Mouse (Mus musculus) midbrain, embryonic 16.5 days (tissue): ENCODE data around the gene Stx6. TPM values are rescaled to one million over a fixed set of nuclear protein-coding genes. Genes with fewer than 3 reads are reported as not detected.

Experiments
- ATAC-seq: fragments of 200-750 bp; cut with Nextera tagmentation; 2 replicates; pipeline ENCODE4 v1.8.0; 2017; ENCODE audit warnings: moderate TSS enrichment
- H3K27ac ChIP-seq: fragments of 300-500 bp; sonication (generic); 2 replicates; pipeline ENCODE4 v1.5.1; 2014; ENCODE audit warnings: mild to moderate bottlenecking, low read length, mixed read lengths
- H3K27me3 ChIP-seq: fragments of 300-500 bp; sonication (generic); 2 replicates; pipeline ENCODE4 v1.6.1; 2014; ENCODE audit warnings: low read depth, low read length, mixed read lengths; ENCODE audit not compliant: control insufficient read depth, insufficient read depth
- H3K36me3 ChIP-seq: fragments of 300-500 bp; sonication (generic); 2 replicates; pipeline ENCODE4 v1.6.1; 2014; ENCODE audit warnings: mild to moderate bottlenecking, low read length, moderate library complexity, mixed read lengths; ENCODE audit not compliant: control insufficient read depth, insufficient read depth
- H3K4me1 ChIP-seq: fragments of 300-500 bp; sonication (generic); 2 replicates; pipeline ENCODE4 v1.6.1; 2014; ENCODE audit warnings: mild to moderate bottlenecking, low read length, mixed read lengths; ENCODE audit not compliant: control insufficient read depth, insufficient read depth
- H3K4me2 ChIP-seq: fragments of 300-500 bp; sonication (generic); 2 replicates; pipeline ENCODE4 v1.6.1; 2014; ENCODE audit warnings: mild to moderate bottlenecking, low read length, mixed read lengths
- H3K4me3 ChIP-seq: fragments of 300-500 bp; sonication (generic); 2 replicates; pipeline ENCODE4 v1.5.1; 2014; ENCODE audit warnings: low read depth, mild to moderate bottlenecking, low read length, moderate library complexity, mixed read lengths
- H3K9ac ChIP-seq: fragments of 300-500 bp; sonication (generic); 2 replicates; pipeline ENCODE4 v1.6.1; 2014; ENCODE audit warnings: low read depth, low read length, mixed read lengths
- H3K9me3 ChIP-seq: fragments of 300-500 bp; sonication (generic); replicated peaks from 2 replicates; pipeline ENCODE4 v1.6.1; 2014; ENCODE audit warnings: mild to moderate bottlenecking, low read length, mixed read lengths; ENCODE audit not compliant: control insufficient read depth, poor library complexity, severe bottlenecking
- WGBS: fragments of 180-500 bp; shearing (Covaris S2); extraction: QIAGEN DNeasy Blood & Tissue Kit; methylation state at CpG from one replicate; pipeline ENCODE4 v1.1.7; 2014; 5-methylcytosine and 5-hydroxymethylcytosine counted together
- polyA plus RNA-seq: library from polyadenylated mRNA; unstranded; fragments of >200 nt; fragmentation: Nextera tagmentation; extraction: Ambion mirVana; gene quantifications from 2 replicates; pipeline ENCODE4 v1.2.1, GENCODE M21; 2015

Gene Stx6
- polyA plus RNA-seq, 1 experiment from 2014 or later: 94.0 TPM

DNA sequence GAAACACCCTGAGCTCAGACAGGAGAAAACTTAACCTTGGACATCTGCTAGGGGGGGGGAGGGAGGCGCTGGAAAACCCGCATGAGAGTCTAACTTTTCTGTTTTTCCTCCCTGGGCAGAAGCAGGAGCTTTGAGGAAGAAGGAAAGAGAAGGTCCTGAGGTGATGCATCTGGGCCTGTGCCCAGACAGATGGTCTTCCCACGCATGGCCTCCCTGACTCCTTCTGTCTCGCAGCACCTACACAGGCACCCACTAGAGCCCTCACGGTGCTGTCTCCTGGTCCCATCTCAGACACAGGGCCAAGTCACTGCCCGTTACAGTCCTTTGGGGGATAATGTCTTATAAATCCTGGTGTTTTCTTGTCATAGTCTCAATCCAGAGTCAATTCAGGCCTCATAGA lies 74.3 kb downstream of the Stx6 start:
- Histone ChIP-seq H3K27me3 (no peaks in the 10 kb centered on the region), H3K4me3 (no peak overlapping the region), H3K4me1 (peaks cover 58% of the 10 kb centered on the region), H3K9me3 (no peaks in the 10 kb centered on the region), H3K27ac (peak overlapping the region; percentile 87), H3K36me3 (no peaks in the 10 kb centered on the region), H3K9ac (peak overlapping the region; percentile 47; the same call in 1 of the 2 replicates), H3K4me2 (no peak overlapping the region)
- WGBS: 52% methylated on average over 6 of the region's 6 CpGs
- ATAC-seq: no peak

DNA sequence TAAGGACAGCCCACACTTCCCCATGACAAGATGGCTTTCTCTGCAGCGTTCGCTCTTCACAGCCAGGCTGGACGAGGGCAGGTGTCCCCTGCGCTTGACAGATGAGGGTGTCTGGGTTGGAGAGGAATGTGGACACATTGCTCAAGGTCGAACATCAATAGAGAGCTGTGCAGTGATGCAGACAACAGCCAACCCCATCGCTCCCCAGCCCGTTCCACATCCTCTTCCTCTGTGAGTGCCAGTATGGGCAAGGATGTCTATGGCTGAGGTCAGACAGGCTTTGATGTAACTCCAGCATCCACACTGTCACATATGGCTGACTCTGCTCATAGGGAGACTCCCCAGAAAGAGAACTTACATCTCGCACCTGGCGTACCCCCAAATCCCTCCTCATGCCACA lies 74.9 kb downstream of the Stx6 start:
- peaks cover 58% of the 10 kb centered on the region for H3K4me1 ChIP-seq
- H3K27ac ChIP-seq: peak overlapping the region; percentile 87
- no peaks in the 10 kb centered on the region for H3K36me3 ChIP-seq
- no peak overlapping the region for H3K4me2 ChIP-seq
- H3K27me3 ChIP-seq: no peaks in the 10 kb centered on the region
- ATAC-seq: no peak
- peak overlapping the region; percentile 47; the same call in 1 of the 2 replicates for H3K9ac ChIP-seq
- WGBS: 78% methylated on average over 9 of the region's 9 CpGs
- no peak overlapping the region for H3K4me3 ChIP-seq
- no peaks in the 10 kb centered on the region for H3K9me3 ChIP-seq

DNA sequence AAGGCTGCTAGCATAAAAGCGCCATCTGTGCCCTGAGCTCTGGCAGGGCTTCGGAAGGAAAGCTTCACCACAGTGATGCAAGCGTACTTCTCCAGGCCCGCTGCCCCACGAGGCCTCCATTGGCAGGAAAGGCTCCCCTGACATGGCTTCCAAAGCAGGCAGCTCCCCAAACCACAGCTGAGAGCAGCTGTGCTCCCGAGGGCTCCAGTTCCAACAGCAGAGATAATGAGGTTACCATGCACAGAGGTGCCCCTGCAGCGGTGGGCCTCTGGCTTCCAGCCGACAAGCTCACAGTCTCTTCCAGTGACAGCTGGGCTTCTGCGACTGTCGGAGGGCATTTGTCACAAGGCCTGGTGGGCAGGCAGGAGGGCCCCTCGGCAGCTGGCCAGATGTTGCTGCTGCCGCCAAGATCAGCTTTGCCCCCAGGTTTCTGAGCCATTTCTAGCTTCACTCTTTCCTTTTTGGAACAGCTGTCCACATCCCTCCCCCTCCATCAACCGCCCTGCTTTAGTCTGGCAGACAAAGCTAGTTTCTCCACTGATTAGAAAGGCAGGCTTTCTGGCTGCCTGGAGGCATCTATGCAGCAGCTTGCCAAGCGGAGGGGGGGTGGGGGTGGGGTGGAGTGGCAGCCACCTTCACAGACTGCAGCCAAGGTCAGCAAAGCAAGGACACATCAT lies 75.6 kb downstream of the Stx6 start:
- Histone ChIP-seq H3K4me1 (peaks cover 57% of the 10 kb centered on the region), H3K9ac (peak overlapping the region; percentile 47; the same call in 1 of the 2 replicates), H3K4me2 (no peak overlapping the region), H3K27ac (peak overlapping the region; percentile 87), H3K9me3 (no peaks in the 10 kb centered on the region), H3K36me3 (no peaks in the 10 kb centered on the region), H3K4me3 (no peak overlapping the region), H3K27me3 (no peaks in the 10 kb centered on the region)
- peak; percentile 62 for ATAC-seq
- WGBS: 13% methylated on average over 14 of the region's 14 CpGs

DNA sequence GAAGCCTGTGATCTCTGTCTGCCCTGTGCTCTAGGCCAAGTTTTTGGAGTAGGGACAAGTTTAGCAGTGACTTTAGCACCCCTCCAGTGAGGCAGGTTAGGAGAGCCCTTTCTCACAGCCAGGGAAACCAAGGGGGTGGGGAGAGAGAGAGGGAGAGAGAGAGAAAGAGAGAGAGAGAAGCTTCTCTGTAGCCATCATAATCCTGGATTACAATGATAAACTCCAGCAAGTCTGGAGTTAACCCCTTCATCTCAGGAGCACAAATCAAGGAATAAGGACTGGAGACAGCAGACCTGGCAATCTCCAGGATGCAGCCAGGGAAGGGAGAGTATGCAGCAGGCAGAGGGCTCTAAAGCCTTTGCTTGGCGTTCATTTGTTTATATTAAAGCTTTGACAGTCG lies 77.1 kb downstream of the Stx6 start:
- 19% methylated on average over 2 of the region's 2 CpGs for WGBS
- Histone ChIP-seq H3K9me3 (no peaks in the 10 kb centered on the region), H3K9ac (no peak overlapping the region), H3K4me1 (peaks cover 49% of the 10 kb centered on the region), H3K4me2 (no peak overlapping the region), H3K27me3 (no peaks in the 10 kb centered on the region), H3K27ac (0 out of 2 replicates have a peak overlapping the region, but pooled peaks have one; percentile 2), H3K4me3 (no peak overlapping the region), H3K36me3 (no peaks in the 10 kb centered on the region)
- no peak for ATAC-seq

DNA sequence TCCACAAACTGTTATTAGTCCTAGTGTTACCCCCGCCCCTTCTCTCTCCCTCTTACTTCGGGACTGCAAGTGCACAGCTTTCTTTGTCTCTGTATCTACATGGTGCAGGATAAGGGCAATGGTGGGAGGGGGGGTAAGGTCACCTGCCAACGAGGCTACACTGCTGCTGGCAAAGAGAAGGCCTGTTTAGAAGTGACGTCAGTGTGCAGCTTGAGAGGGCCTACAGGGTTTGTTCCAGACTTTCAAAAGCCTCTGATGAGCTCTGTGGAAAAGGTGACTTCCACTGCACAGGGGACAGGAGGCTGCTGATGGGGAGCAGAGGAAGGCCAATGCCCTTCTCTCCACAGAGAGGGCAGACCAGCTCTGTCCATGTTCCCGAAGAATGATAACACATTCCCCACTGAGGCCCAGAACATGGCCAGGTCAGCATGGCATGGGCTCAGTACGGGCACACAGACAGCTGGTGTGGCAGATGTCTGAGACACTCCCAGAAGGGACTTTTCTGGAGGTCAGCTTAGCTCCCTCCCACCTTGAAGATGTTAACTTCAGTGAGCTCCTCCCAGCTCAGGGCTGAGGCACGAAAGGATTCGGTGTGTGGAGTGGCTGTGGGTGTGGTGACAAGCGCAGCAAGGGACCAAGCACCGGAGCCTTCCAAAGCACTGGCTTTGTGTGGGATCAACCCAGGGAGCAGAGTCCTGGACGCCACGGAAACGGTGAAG lies 78.0 kb downstream of the Stx6 start:
- Histone ChIP-seq H3K4me1 (peaks cover 49% of the 10 kb centered on the region), H3K27ac (no peak overlapping the region; the same call in 1 of the 2 replicates), H3K4me3 (no peak overlapping the region), H3K27me3 (no peaks in the 10 kb centered on the region), H3K4me2 (no peak overlapping the region), H3K36me3 (no peaks in the 10 kb centered on the region), H3K9me3 (no peaks in the 10 kb centered on the region), H3K9ac (peak overlapping the region; percentile 38; the same call in 1 of the 2 replicates)
- no peak for ATAC-seq
- 29% methylated on average over 13 of the region's 13 CpGs for WGBS

DNA sequence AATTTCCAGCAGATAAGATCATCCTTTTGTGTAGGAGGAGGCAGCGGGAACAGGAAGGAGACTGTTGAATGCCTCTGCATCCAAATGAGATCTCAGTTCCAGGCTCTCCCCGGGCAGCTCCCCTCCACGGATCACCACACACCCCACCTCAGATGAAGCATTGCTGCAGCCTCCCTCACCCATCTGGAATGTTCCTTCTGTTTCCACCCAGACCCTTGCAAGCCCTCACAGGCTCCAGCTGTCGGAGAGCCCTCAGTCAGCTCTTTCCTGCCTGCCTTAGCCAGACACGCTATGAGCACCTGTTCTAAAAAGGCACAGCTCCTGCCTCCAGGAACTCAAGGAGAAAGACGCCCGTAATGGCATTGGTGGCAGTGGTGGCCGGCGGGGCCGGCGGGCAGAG lies 78.9 kb downstream of the Stx6 start:
- no peaks in the 10 kb centered on the region for H3K9me3 ChIP-seq
- no peaks in the 10 kb centered on the region for H3K36me3 ChIP-seq
- no peaks in the 10 kb centered on the region for H3K27me3 ChIP-seq
- WGBS: 62% methylated on average over 11 of the region's 11 CpGs
- no peak overlapping the region; the same call in 1 of the 2 replicates for H3K27ac ChIP-seq
- no peak for ATAC-seq
- no peak overlapping the region for H3K4me2 ChIP-seq
- no peak overlapping the region for H3K9ac ChIP-seq
- H3K4me1 ChIP-seq: peaks cover 45% of the 10 kb centered on the region
- no peak overlapping the region for H3K4me3 ChIP-seq

DNA sequence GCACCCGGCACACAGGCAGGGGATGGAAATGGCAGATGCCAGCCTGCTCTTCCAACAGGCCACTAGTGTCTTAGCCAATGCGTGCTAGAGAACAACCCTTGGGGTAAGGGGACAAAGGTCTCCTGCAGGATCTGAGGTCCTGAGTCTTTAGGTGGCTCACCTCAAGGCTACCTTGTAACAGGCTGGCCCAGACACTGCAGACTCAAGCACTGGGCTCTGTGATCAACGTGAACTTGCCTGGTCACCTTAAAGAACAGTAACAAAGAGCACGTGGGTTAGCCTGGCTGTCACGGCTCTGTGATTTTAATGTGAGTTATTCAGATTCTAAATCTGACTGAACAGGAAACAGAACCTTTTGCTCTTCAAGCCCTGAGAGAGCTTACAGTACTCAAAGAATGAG lies 79.6 kb downstream of the Stx6 start:
- no peaks in the 10 kb centered on the region for H3K36me3 ChIP-seq
- no peak overlapping the region for H3K4me2 ChIP-seq
- ATAC-seq: no peak
- no peaks in the 10 kb centered on the region for H3K27me3 ChIP-seq
- H3K9ac ChIP-seq: no peak overlapping the region
- no peak overlapping the region for H3K4me3 ChIP-seq
- peaks cover 41% of the 10 kb centered on the region for H3K4me1 ChIP-seq
- 77% methylated on average over 5 of the region's 5 CpGs for WGBS
- no peak overlapping the region for H3K27ac ChIP-seq
- no peaks in the 10 kb centered on the region for H3K9me3 ChIP-seq

DNA sequence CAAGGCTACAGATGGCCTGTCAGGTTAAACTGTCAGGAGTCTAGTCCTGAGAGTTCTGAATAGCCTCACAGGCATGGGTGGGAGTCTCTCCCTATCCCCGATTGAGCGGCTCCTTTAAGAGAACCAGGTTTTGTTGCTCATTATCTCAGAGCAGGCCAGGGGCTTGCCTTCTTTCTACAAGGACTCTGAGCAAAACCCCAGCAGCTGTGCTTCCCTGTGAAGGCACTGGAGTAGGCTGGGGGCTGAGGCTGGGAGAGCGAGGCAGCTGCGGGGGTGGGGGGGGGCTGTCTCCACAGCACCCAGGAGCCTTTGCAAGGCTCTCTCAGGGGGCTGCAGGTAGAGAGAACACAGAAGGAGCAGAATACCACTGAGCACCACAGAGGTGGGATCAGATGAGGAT lies 80.7 kb downstream of the Stx6 start:
- no peak overlapping the region for H3K4me3 ChIP-seq
- peaks cover 33% of the 10 kb centered on the region for H3K4me1 ChIP-seq
- H3K9ac ChIP-seq: peak overlapping the region; percentile 22; the same call in 1 of the 2 replicates
- no peaks in the 10 kb centered on the region for H3K27me3 ChIP-seq
- H3K27ac ChIP-seq: no peak overlapping the region
- no peak for ATAC-seq
- no peaks in the 10 kb centered on the region for H3K9me3 ChIP-seq
- no peaks in the 10 kb centered on the region for H3K36me3 ChIP-seq
- H3K4me2 ChIP-seq: no peak overlapping the region
- 43% methylated on average over 4 of the region's 4 CpGs for whole genome bisulfite sequencing
